Mouse (Mus musculus): ENCODE data around the gene Egfem1. TPM values are rescaled to one million over a fixed set of nuclear protein-coding genes. Genes with fewer than 3 reads are reported as not detected.

Egfem1 gene
- polyA plus RNA-seq, 1 experiment from 2014 or later: 0.99 TPM

- Histone ChIP-seq H3K36me3 (ENCODE audit: control insufficient read depth, insufficient read depth, low read length) (no peaks in the 10 kb centered on the region), H3K27ac (ENCODE audit: low read depth) (no peak overlapping the region), H3K4me2 (ENCODE audit: low read length) (no peak overlapping the region), H3K27me3 (replicated peaks; ENCODE audit: control insufficient read depth, insufficient read depth, low read length) (0 out of 2 replicates have a peak, but pooled peaks cover 10% of the 10 kb centered on the region), H3K4me3 (ENCODE audit: low read depth, low read length) (no peak overlapping the region), H3K4me1 (replicated peaks; ENCODE audit: control insufficient read depth, insufficient read depth, low read length) (no peaks in the 10 kb centered on the region), H3K9ac (ENCODE audit: low read length) (no peak overlapping the region), H3K9me3 (ENCODE audit: control insufficient read depth, low read length) (no peaks in the 10 kb centered on the region)
- DNase-seq (ENCODE audit: low spot score) (no peak), ATAC-seq (replicated peaks; ENCODE audit: low FRiP score, low TSS enrichment, low read depth) (no peak)
- WGBS: 65% methylated on average over 8 of the region's 8 CpGs
These were observed 644.6 kb downstream of the Egfem1 start for GRCm38 (mm10) chr3:29726376-29726967.

DNA sequence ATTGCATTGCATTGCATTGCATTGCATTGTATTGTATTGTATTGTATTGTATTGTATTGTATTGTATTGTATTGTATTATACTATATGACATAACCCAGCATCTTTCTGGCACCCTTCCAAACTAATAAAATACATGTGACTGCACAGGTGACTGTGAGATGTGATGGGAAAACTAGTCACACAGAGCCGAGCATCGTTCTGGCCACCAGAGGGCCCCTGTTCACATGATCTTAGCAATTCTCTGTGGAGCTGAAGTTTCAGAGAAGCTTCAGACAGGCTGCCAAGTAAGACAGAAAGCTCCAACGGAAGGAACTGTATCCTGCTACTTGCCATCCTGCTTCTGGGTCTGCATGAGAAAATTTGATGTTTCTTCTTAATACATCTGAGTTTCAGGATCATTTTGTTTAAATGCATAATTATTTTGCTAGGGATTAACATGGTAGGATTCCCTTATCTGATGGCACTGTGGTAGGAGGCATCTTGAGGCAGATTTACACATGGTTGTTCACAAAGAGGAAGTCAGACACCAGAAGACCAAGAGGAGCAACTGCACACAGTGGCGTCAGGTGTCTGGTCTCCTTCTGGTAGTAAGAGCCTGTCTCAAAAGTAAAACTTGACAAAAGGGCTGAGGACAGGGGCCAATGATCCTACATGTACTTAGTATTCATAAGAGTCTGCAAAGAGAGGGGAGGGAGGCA is 648.4 kb downstream of the Egfem1 start:
- H3K27ac ChIP-seq (ENCODE audit: low read depth): no peak overlapping the region
- H3K9ac ChIP-seq (ENCODE audit: low read length): no peak overlapping the region
- no peaks in the 10 kb centered on the region for H3K4me1 ChIP-seq (replicated peaks; ENCODE audit: control insufficient read depth, insufficient read depth, low read length)
- H3K4me3 ChIP-seq (ENCODE audit: low read depth, low read length): no peak overlapping the region
- no peak for ATAC-seq (replicated peaks; ENCODE audit: low FRiP score, low TSS enrichment, low read depth)
- WGBS: 23% methylated on average over 4 of the region's 4 CpGs
- DNase-seq (ENCODE audit: low spot score): peak; percentile 66
- H3K9me3 ChIP-seq (ENCODE audit: control insufficient read depth, low read length): no peaks in the 10 kb centered on the region
- no peak overlapping the region for H3K4me2 ChIP-seq (ENCODE audit: low read length)
- H3K27me3 ChIP-seq (replicated peaks; ENCODE audit: control insufficient read depth, insufficient read depth, low read length): 0 out of 2 replicates have a peak, but pooled peaks cover 10% of the 10 kb centered on the region
- H3K36me3 ChIP-seq (ENCODE audit: control insufficient read depth, insufficient read depth, low read length): no peaks in the 10 kb centered on the region

GRCm38 (mm10) chr3:29731509-29731908 is 649.7 kb downstream of the Egfem1 start:
- Histone ChIP-seq H3K36me3 (ENCODE audit: control insufficient read depth, insufficient read depth, low read length) (no peaks in the 10 kb centered on the region), H3K9ac (ENCODE audit: low read length) (no peak overlapping the region), H3K4me3 (ENCODE audit: low read depth, low read length) (no peak overlapping the region), H3K27ac (ENCODE audit: low read depth) (no peak overlapping the region), H3K4me1 (replicated peaks; ENCODE audit: control insufficient read depth, insufficient read depth, low read length) (no peaks in the 10 kb centered on the region), H3K27me3 (replicated peaks; ENCODE audit: control insufficient read depth, insufficient read depth, low read length) (0 out of 2 replicates have a peak, but pooled peaks cover 10% of the 10 kb centered on the region), H3K4me2 (ENCODE audit: low read length) (no peak overlapping the region), H3K9me3 (ENCODE audit: control insufficient read depth, low read length) (no peaks in the 10 kb centered on the region)
- no peak for DNase-seq (ENCODE audit: low spot score)
- no peak for ATAC-seq (replicated peaks; ENCODE audit: low FRiP score, low TSS enrichment, low read depth)
- 95% methylated on average over 1 of the region's 1 CpGs for WGBS

GRCm38 (mm10) chr3:29732626-29733025 is 650.8 kb downstream of the Egfem1 start:
- Histone ChIP-seq H3K27ac (ENCODE audit: low read depth) (no peak overlapping the region), H3K4me3 (ENCODE audit: low read depth, low read length) (no peak overlapping the region), H3K4me1 (replicated peaks; ENCODE audit: control insufficient read depth, insufficient read depth, low read length) (no peaks in the 10 kb centered on the region), H3K27me3 (replicated peaks; ENCODE audit: control insufficient read depth, insufficient read depth, low read length) (0 out of 2 replicates have a peak, but pooled peaks cover 10% of the 10 kb centered on the region), H3K4me2 (ENCODE audit: low read length) (no peak overlapping the region), H3K9ac (ENCODE audit: low read length) (no peak overlapping the region), H3K9me3 (ENCODE audit: control insufficient read depth, low read length) (no peaks in the 10 kb centered on the region), H3K36me3 (ENCODE audit: control insufficient read depth, insufficient read depth, low read length) (no peaks in the 10 kb centered on the region)
- DNase-seq (ENCODE audit: low spot score): no peak
- 50% methylated on average over 4 of the region's 4 CpGs for WGBS
- no peak for ATAC-seq (replicated peaks; ENCODE audit: low FRiP score, low TSS enrichment, low read depth)

DNA sequence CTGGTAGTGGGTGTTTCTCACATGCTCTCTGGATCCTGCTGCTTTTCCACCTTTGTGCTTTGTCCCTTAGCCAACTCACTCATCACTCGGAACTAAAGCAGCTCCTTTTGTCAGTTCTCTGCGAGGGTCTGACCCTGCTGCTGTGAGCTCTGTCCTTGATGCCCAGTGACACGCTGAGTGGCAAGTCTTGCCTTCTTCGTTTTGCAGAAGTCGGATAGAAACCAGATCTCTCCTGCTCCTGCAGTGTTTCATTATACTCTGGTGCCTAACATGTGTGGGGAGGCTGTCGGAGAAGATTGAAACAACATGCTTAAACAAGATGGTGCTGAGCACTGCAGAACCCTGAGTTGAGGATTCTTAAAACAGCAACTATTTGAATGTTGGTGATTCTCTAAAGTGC is 652.4 kb downstream of the Egfem1 start:
- no peaks in the 10 kb centered on the region for H3K36me3 ChIP-seq (ENCODE audit: control insufficient read depth, insufficient read depth, low read length)
- H3K9me3 ChIP-seq (ENCODE audit: control insufficient read depth, low read length): no peaks in the 10 kb centered on the region
- H3K9ac ChIP-seq (ENCODE audit: low read length): no peak overlapping the region
- WGBS: 35% methylated on average over 6 of the region's 6 CpGs
- DNase-seq (ENCODE audit: low spot score) (no peak), ATAC-seq (replicated peaks; ENCODE audit: low FRiP score, low TSS enrichment, low read depth) (no peak)
- no peak overlapping the region for H3K27ac ChIP-seq (ENCODE audit: low read depth)
- no peaks in the 10 kb centered on the region for H3K27me3 ChIP-seq (replicated peaks; ENCODE audit: control insufficient read depth, insufficient read depth, low read length)
- H3K4me1 ChIP-seq (replicated peaks; ENCODE audit: control insufficient read depth, insufficient read depth, low read length): no peaks in the 10 kb centered on the region
- H3K4me3 ChIP-seq (ENCODE audit: low read depth, low read length): no peak overlapping the region
- no peak overlapping the region for H3K4me2 ChIP-seq (ENCODE audit: low read length)

DNA sequence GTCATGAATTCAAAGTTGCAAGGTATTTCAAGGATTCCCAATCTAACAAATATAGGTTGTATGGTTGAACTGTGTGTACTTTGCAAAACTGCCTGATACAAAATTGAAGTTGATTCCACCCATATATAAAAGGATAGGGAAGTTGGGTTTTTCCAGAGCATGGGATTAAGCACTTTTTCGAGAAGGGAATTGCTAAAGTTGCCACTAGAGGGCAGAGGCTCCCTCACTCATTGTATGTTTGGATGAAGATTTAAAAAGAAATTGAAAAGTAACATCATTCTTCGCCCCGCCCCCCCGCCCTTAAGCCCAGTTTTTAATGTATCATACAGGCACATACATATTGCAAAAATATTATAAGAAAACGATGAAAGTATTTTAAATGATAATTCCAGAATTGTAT is 657.5 kb downstream of the Egfem1 start:
- no peak overlapping the region for H3K4me3 ChIP-seq (ENCODE audit: low read depth, low read length)
- no peak overlapping the region for H3K27ac ChIP-seq (ENCODE audit: low read depth)
- WGBS: 30% methylated on average over 5 of the region's 5 CpGs
- H3K4me2 ChIP-seq (ENCODE audit: low read length): no peak overlapping the region
- no peaks in the 10 kb centered on the region for H3K27me3 ChIP-seq (replicated peaks; ENCODE audit: control insufficient read depth, insufficient read depth, low read length)
- ATAC-seq (replicated peaks; ENCODE audit: low FRiP score, low TSS enrichment, low read depth) (no peak), DNase-seq (ENCODE audit: low spot score) (no peak)
- no peaks in the 10 kb centered on the region for H3K4me1 ChIP-seq (replicated peaks; ENCODE audit: control insufficient read depth, insufficient read depth, low read length)
- H3K36me3 ChIP-seq (ENCODE audit: control insufficient read depth, insufficient read depth, low read length): no peaks in the 10 kb centered on the region
- no peaks in the 10 kb centered on the region for H3K9me3 ChIP-seq (ENCODE audit: control insufficient read depth, low read length)
- H3K9ac ChIP-seq (ENCODE audit: low read length): no peak overlapping the region

MicroRNA genes within 50 kb of the gene (microRNA counts, 519-probe panel; counts per million panel counts)
- not detected for microRNA mmu-miR-551b

Small RNAs within 50 kb of the gene (microRNA-seq; reads per million reads assigned to microRNA genes)
- not detected for gene Mir21b
- 1.8 reads per million, percentile 20 among the genes with 10 or more reads in this experiment for gene Mir551b

Other genes starting within 250 kb of the Egfem1 start
- not detected in 2 replicates for gene Gm1527, start 189.4 kb upstream of the Egfem1 start, polyA plus RNA-seq (2014; fragmentation: Nextera tagmentation; extraction: Ambion mirVana)